Mouse (Mus musculus) R1 (cell line): ENCODE measurements around the gene March10.
A peak's percentile ranks its signal among the peaks of the same experiment; 100 is the strongest.

Experiments used
- DNase-seq: peaks from one replicate; pipeline ENCODE4 v3.0.0-alpha.2; 2018; ENCODE audit warnings: low read depth, low spot score

Gene March10

GRCm38 (mm10) chr11:105409408-105409807 lies 47.1 kb downstream of the March10 start:
- no peak for DNase-seq

- no peak for DNase-seq
Measured at GRCm38 (mm10) chr11:105407846-105408441, 48.6 kb downstream of the March10 start.

GRCm38 (mm10) chr11:105402355-105402754 lies 54.2 kb downstream of the March10 start:
- no peak for DNase-seq

GRCm38 (mm10) chr11:105390290-105390689 lies 66.2 kb downstream of the March10 start:
- DNase-seq = no peak

- DNase-seq = peak; percentile 42
Measured at GRCm38 (mm10) chr11:105388636-105389035, 67.9 kb downstream of the March10 start.

GRCm38 (mm10) chr11:105385266-105385665 lies 71.3 kb downstream of the March10 start:
- DNase-seq = no peak

GRCm38 (mm10) chr11:105375821-105376235 lies 80.7 kb downstream of the March10 start:
- no peak for DNase-seq

- no peak for DNase-seq
Measured at GRCm38 (mm10) chr11:105374526-105375175, 81.9 kb downstream of the March10 start.

GRCm38 (mm10) chr11:105373881-105374280 lies 82.7 kb downstream of the March10 start:
- no peak for DNase-seq

GRCm38 (mm10) chr11:105371818-105372217 lies 84.7 kb downstream of the March10 start:
- DNase-seq = no peak

- DNase-seq = no peak
Measured at GRCm38 (mm10) chr11:105369526-105370386, 86.8 kb downstream of the March10 start.

- DNase-seq = no peak
Measured at GRCm38 (mm10) chr11:105368833-105369232, 87.7 kb downstream of the March10 start.

GRCm38 (mm10) chr11:105367163-105367562 lies 89.4 kb downstream of the March10 start:
- no peak for DNase-seq

GRCm38 (mm10) chr11:105366051-105366450 lies 90.5 kb downstream of the March10 start:
- DNase-seq = no peak

GRCm38 (mm10) chr11:105365611-105366010 lies 90.9 kb downstream of the March10 start:
- DNase-seq = no peak

GRCm38 (mm10) chr11:105364386-105365065 lies 92.0 kb downstream of the March10 start:
- no peak for DNase-seq

GRCm38 (mm10) chr11:105363598-105364385 lies 92.7 kb downstream of the March10 start:
- peak; percentile 72 for DNase-seq

- peak; percentile 68 for DNase-seq
Measured at GRCm38 (mm10) chr11:105362946-105363597, 93.5 kb downstream of the March10 start.

- DNase-seq = no peak
Measured at GRCm38 (mm10) chr11:105362041-105362765, 94.3 kb downstream of the March10 start.

- DNase-seq = no peak
Measured at GRCm38 (mm10) chr11:105356301-105356700, 100.2 kb downstream of the March10 start.
